Mouse (Mus musculus) megakaryocyte, embryonic 14.5 days (primary cell): ENCODE data around the gene Mfap4.

Experiments used
- FLI1 ChIP-seq: IDR thresholded peaks from 2 replicates; pipeline ENCODE4 v1.6.1; 2012; ENCODE audit warnings: low read length, inconsistent platforms, mixed read lengths
- GATA1 ChIP-seq: IDR thresholded peaks from 3 replicates; pipeline ENCODE4 v1.6.1; 2012; ENCODE audit warnings: mixed read lengths, low read length, inconsistent platforms, borderline replicate concordance

GRCm38 (mm10) chr11:61493525-61494128, 8.4 kb downstream of the Mfap4 start:
- TF ChIP-seq GATA1 (no peak), FLI1 (no peak)
